Mouse (Mus musculus): ENCODE results near the gene Cbwd1.

Gene Cbwd1

GRCm38 (mm10) chr19:24961172-24961962 is at the start of gene Cbwd1:
TSS of gene Cbwd1 (minus strand) at chr19:24961610.
- DNase-seq (ENCODE audit: low spot score in 2 of 2) = peak; percentile 95 to 97

- DNase-seq (ENCODE audit: low spot score in 2 of 2) = no peak
Measured at GRCm38 (mm10) chr19:25008509-25008908, 47.1 kb upstream of the Cbwd1 start.

- DNase-seq (ENCODE audit: low spot score in 2 of 2) = no peak
Measured at GRCm38 (mm10) chr19:25006686-25007085, 45.3 kb upstream of the Cbwd1 start.

- DNase-seq (ENCODE audit: low spot score in 2 of 2) = no peak
Measured at GRCm38 (mm10) chr19:25003810-25004209, 42.4 kb upstream of the Cbwd1 start.

GRCm38 (mm10) chr19:25002828-25003227 is 41.4 kb upstream of the Cbwd1 start:
- DNase-seq (ENCODE audit: low spot score in 2 of 2) = no peak

- no peak for DNase-seq (ENCODE audit: low spot score in 2 of 2)
Measured at GRCm38 (mm10) chr19:25002032-25002431, 40.6 kb upstream of the Cbwd1 start.

- DNase-seq (ENCODE audit: low spot score in 2 of 2) = no peak
Measured at GRCm38 (mm10) chr19:25000153-25000552, 38.7 kb upstream of the Cbwd1 start.

GRCm38 (mm10) chr19:24999201-24999886 is 37.9 kb upstream of the Cbwd1 start, which contains the start of gene Dock8:
TSS of gene Dock8 (plus strand) at chr19:24999534.
- peak; percentile 69 to 76 for DNase-seq (ENCODE audit: low spot score in 2 of 2)

- no peak for DNase-seq (ENCODE audit: low spot score in 2 of 2)
Measured at GRCm38 (mm10) chr19:24998561-24998960, 37.2 kb upstream of the Cbwd1 start.

- no peak for DNase-seq (ENCODE audit: low spot score in 2 of 2)
Measured at GRCm38 (mm10) chr19:24996815-24997704, 35.6 kb upstream of the Cbwd1 start.

- DNase-seq (ENCODE audit: low spot score in 2 of 2) = no peak
Measured at GRCm38 (mm10) chr19:24994900-24995299, 33.5 kb upstream of the Cbwd1 start.

GRCm38 (mm10) chr19:24993526-24993925 is 32.1 kb upstream of the Cbwd1 start:
- DNase-seq (ENCODE audit: low spot score in 2 of 2) = no peak

GRCm38 (mm10) chr19:24990138-24990822 is 28.9 kb upstream of the Cbwd1 start:
- no peak for DNase-seq (ENCODE audit: low spot score in 2 of 2)

- no peak for DNase-seq (ENCODE audit: low spot score in 2 of 2)
Measured at GRCm38 (mm10) chr19:24988831-24989230, 27.4 kb upstream of the Cbwd1 start.

GRCm38 (mm10) chr19:24987355-24987754 is 25.9 kb upstream of the Cbwd1 start:
- no peak for DNase-seq (ENCODE audit: low spot score in 2 of 2)

- no peak for DNase-seq (ENCODE audit: low spot score in 2 of 2)
Measured at GRCm38 (mm10) chr19:24985045-24985444, 23.6 kb upstream of the Cbwd1 start.

- DNase-seq (ENCODE audit: low spot score in 2 of 2) = no peak
Measured at GRCm38 (mm10) chr19:24983857-24984498, 22.6 kb upstream of the Cbwd1 start.

GRCm38 (mm10) chr19:24983050-24983449 is 21.6 kb upstream of the Cbwd1 start:
- no peak for DNase-seq (ENCODE audit: low spot score in 2 of 2)

GRCm38 (mm10) chr19:24981294-24981693 is 19.9 kb upstream of the Cbwd1 start:
- no peak for DNase-seq (ENCODE audit: low spot score in 2 of 2)

- no peak for DNase-seq (ENCODE audit: low spot score in 2 of 2)
Measured at GRCm38 (mm10) chr19:24978852-24979842, 17.7 kb upstream of the Cbwd1 start.
